Mouse (Mus musculus) gastrocnemius, adult 18-20 months (tissue): ENCODE measurements at regions not wholly inside any gene's neighbourhood (a gene's known extent, or its start where the extent isn't known, plus 50 kb on each side); places are given as distances from the start of the nearest gene placed in this dataset.

Experiments used
- DNase-seq: peaks from one replicate; pipeline ENCODE4 v3.0.0; 2021; ENCODE audit warnings: low spot score

DNA sequence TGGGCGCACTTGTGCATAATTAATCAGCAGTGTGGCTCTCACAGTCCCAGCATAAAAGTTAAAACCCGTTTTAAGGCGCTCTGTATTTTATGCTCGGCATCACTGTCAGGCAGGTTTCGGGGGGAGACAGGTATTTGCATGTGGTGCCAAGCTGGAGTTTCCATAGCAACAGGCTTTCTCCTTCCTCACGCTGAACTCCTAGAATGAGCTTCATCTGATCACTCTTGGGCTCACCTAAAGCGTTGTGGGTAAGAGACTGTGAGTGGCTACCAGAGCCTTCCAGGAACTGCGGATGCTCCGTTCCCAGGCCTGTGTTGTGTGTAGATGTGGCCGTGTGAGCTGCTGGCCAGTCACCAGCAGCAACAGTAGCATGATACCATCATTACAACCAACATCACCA is 161.5 kb downstream of the Ajap1 start:
- no peak for DNase-seq

DNA sequence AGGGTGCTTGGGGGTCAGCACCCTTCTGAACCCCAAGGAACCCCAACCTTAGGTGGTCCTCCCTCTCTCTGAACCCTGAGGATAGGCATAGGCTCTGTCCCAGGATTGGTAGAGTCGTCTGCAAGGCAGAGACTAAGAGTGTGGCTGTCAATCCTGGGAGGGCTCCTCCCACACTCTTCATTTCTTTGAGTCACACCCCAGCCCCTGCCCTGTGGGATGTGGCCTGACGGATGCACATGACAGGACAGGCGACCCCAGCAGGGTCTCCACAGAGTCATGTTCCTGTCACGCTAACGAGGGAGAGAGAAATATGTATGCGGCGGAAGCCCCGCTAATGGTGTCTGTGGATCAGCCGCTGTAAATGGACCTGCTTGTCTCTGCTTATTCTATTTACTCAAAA is 162.0 kb downstream of the Ajap1 start:
- DNase-seq, result no peak

DNA sequence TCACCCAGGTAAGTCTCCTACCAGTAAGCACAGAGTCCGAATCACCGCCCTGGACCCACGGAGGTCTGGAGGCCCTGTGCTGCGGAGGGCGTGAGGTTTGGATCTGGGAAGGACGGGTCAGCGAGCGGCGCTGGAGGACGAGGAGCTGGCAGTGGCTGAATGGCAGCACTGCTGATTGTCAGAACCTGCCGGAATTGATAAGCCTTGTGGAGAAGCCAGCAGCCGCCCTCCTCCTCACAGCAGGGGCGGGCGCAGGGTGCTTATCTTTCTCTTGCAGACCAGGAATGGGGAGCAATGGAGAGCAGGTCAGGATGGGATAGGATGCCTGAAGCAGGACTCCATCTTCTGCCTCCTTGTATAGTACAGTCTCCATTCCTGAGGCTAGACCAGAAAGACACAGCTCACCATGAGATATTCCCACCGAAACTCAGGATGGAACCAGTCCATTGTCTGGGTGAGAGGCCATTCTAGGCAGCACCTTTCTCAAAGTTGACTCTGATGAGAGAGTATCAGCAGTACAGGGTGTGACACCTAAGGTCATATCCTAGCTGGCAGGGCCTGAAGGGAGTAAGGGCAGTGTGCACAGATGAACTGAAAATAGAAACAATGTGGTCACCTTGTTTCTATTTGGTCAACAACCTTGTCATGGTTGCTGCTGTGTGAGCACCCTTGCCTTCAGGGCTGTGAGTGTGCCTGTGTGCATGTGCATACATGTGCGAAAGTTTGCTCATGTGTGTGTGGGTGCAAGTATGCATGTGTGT is 165.5 kb downstream of the Ajap1 start:
- no peak for DNase-seq

DNA sequence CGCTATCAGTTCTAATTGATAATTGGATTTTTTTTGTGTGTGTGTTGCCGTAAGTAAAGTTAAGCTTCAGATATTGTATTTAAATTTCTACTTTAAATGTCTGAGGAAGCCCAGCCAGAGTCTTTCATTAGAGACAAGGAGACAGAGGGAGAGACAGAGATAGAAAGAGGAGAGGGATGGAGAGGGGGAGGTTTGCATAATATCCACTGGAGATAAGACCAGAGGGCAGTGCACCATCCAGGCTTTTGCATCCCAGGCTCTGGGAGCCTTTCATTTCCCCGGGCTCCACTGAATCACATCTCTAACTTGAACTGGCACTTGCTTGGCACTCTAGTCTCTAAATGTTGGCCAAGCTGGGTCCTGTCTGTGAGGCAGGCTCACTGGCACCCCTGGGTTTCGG is 166.1 kb downstream of the Ajap1 start:
- no peak for DNase-seq

DNA sequence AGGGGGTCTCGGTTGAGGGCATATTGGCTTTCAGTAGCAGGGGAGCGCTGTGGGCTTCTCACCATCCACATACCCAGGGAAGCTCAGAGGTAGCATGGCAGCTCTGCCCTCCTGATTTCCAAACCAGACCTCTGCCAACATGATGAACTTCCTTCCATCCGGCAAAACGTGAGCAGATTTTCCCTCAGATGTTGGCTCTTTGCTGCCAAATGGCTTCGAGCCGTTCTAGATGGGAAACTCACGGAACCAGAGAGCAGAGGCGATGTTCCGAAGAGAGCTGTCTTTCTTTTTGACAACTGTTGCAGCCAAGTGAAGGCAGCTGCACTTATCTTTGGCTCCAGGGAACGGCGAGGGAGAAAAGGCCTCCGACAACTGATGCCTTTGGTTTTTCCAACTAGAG is 168.7 kb downstream of the Ajap1 start:
- DNase-seq, result no peak

DNA sequence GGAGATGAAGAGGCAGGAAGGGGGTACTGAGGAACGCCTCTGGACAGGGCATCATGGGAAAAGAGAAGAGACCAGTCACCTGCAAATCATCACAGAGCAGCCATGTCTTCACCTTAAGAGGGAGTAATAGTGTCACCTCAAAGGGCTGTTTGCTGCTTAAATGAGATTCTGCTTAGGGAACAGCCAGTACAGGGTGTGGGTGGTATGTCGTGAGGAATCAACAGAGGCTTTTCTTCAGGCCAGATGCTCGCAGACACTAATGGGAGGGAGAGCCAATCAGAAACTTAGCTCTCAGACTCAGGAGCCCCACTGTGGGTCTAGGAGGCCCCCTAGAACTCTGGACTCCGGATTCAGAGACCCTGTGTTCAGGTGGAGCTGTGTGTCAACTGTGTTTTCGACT is 171.0 kb downstream of the Ajap1 start:
- DNase-seq, result no peak

DNA sequence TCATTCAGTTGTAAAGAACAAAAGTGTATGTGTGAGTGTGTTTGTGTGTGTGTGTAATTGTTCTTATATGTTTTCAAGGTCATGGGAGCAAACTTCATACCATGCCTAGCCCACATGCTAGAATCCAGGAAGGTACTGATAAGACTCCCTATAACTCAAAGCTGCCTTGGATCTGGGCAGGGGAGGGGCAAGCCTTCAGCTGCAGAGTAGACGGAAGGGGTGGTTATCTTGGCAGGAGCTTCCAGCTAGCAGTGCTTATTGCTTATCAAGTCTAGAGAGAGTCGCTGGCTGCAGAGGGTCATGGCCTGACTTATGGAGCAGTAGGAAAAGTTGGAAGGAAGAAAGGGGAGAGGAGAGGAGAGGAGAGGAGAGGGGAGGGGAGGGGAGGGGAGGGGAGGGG is 172.0 kb downstream of the Ajap1 start:
- no peak for DNase-seq

DNA sequence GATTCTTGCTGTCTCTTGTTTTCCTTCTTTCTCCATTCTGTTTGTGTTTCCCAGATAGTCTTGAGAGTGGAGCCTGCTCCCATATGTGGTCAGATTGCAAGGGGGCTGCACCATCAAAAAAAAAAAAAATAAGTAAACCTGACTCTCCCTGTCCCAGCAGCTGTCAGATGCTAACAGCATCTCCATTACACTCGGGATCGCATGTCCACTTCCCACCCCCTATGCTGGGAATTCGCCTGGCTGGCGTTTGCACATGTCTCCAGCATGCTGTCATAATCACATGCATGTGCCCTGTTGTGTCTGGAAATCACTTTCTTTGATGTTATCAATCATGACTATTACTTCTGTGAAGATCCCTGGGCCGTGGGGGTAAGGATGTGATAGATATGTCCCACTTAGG is 179.1 kb downstream of the Ajap1 start:
- no peak for DNase-seq

DNA sequence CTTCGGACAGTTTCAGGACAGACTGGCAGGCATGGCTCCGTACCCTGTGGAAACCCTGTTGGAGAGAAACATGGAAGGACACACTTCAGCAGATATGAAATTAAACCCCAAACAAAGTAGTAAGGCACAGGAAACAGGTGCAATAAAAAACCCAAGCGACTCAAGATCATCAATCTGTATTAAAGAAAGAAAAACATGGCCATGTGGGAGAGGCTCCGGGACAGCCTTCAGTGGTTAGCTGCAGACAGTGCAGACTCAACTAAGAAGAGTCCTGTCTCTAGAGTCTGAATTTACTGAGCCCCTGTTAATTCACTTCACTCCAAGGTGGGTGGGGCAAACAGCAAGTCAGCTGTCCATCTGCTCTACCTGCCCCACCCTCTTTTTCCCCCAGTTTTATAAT is 179.8 kb downstream of the Ajap1 start:
- no peak for DNase-seq

DNA sequence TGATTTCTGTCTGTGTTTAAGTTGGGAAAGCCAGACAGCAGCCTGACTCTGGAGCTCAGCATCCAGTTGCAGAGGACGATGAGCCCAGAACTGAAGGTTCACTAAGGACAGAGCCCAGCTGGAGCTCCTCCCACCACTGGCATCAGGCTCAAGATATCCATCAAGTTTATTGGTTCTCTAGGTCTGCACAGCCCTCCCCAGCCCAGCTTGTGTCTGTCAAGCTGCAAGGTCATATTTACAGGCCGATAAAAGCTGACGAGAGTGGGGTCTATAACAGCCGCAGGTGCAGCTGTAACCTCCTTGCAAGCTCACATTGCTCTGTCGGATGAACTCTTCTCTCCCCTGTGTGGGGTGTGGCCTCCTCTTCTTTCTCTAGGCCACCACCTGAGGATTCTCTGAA is 184.3 kb downstream of the Ajap1 start:
- DNase-seq, result no peak

DNA sequence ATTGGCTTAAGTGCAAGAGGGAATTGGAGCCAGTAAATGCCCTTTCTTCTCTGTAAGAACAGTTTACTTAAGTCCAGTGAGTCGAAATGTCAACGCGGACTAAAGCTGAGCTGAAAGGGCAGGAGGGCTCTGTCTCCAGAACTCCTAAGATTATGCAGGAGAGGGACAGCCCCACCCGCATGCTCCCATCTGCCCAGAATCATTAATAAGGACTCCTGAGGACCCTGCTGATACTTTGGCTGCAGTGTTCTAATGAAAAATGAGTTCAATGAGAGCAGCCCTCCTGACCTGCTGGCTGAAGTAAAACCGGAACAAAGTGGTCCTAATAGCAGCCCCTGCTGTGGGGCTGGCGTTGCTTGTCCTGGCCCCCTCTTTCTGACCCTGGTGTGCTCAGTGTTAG is 187.8 kb downstream of the Ajap1 start:
- no peak for DNase-seq

DNA sequence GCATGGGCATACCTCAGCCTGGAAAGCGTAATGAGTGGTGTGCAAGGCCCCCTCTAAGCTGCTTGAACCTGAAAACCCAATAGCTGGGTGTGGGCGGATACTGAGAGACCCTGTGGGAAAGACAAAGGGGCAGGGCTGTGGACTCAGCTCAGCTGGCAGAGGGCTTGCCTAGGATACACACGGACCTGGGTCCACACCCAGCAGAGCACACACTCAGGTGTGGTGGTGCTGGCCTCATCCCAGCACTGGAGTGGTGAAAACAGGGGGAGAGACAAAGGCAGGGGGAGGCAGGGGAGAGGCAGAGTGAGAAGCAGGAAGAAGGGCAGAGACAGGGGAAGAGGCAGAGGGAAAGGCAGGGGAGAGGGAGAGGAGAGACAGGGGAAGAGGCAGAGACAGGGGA is 189.5 kb downstream of the Ajap1 start:
- no peak for DNase-seq

DNA sequence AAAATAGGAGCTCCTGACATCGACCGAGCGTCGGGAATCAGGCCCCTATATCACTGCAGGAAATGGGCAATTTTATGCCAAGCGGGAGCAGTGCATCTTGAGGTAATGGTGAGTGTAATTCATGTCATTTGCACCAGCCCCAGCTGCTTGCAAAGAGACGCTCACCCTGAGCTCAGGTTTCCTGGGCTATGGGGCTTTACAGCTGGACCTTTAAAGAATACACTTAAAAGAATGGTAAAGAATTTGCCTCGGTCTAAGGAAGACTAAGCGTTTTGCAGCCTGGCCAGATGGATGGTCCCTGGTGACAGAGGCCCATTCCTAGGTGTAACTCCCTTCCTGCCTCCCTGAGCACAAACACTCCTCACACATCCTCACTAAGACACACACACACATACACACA is 194.2 kb downstream of the Ajap1 start:
- DNase-seq, result no peak

DNA sequence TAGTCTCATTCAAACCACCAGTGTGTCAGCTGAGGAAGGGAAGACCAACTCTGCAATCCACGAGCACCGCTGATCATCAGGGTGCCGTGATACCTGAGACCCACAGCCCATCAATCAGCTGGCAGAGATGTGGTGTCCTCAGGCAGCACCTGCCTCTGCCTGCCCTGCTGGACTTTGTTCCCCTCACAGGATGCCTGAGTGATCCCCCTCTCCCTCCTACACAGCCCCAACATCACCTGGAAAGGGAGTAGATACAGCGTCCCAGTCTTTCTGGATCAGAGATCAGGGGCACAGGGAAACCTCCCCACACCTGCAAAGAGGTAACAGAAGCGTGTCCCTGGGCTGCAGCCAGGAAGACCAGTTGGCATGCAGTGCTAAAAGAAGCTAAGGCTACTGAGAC is 198.4 kb downstream of the Ajap1 start:
- DNase-seq, result no peak

DNA sequence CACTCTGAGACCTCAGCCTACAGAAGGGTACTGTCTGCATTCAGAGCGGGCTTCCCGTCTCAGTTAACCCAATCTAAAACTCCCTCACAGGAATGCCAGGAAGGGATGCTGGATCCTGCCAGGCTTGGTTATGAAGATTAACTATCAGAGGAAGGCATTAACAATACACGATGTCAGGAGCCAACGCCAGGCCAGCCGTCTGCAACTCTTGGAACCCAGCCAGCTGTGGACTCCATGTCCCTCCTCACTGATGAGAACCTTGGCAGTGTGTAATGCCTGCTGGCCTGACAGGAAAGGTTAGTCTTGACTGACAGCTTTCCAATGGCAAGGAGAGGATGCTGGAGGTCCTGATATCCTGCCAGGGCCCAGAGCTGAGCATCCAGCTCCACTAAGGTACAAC is 206.0 kb downstream of the Ajap1 start:
- no peak for DNase-seq

DNA sequence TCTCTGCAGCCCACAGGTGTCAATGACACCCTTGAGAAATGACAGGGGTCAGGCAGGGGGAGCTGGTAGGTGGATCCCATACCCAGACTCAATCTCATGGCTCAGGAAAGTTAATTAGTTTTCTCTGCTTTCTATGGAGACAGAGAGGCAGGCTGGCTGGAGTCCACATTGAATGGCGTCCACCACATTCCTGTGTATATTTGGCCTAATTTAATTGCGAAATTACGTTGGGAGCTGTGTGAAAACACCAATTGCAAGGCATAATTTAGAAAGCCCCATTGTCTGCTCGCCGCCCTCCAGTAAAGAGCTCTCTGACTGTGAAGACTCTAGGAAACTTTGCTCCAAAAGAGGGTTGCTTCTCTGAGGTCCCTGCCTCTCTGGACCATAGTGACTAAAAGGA is 211.2 kb downstream of the Ajap1 start:
- DNase-seq, result no peak

DNA sequence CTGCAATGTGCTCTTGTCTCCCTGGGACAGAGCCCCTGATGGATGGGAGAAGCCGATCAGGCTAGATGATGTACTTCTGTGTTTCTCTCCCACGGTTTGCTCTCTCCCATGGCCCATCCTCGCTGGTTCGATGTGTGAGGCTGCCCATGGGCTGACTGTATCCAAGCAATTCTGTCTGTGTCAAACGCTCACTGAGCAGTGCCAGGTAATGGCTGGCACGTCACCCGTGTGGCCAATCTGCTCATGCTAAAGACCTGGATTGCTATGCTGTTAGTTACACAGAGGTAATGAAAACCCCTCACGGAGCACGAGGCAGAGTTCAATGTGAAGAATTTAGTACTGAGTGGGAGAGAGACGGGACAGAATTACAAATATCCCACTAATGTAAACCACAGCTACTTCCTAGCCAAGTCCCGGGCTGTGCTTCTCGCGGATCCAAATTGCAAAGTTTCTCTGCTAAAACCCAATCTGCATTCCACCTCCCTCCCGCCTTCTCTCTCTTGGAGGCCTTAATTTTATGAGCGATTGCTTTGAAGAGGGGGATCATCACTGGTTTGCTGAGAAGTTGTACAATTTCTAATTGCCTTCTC is 219.3 kb downstream of the Ajap1 start:
- DNase-seq, result no peak

DNA sequence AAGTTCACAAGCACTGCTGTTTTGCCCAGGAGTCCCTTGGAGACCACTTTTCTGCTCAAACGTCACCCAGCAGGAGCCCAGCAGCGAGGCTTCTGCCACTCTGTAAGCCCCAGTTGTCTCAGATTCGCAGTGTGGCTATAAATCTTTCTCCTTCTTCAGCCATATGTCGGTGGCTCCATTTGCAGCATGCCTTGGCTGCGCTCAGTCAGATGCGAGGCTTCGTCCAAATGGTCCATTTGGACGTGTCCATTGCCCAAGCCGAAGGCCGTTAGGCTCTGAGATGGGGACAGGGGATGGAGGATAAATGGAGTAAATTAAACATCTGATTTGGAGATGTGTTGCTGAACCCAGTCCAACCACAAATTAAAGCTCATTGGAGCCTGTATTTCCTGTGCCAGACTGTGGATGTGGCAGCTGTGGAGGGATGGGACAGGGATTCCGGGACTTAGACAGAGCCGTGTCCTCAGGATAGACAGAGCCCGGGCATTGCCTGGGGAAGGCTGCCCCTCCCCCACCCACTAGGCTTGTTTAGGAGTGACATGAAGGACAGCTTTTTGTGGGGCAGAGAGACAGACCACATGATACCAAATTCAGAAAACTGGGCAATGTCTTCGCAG is 221.6 kb downstream of the Ajap1 start:
- no peak for DNase-seq

DNA sequence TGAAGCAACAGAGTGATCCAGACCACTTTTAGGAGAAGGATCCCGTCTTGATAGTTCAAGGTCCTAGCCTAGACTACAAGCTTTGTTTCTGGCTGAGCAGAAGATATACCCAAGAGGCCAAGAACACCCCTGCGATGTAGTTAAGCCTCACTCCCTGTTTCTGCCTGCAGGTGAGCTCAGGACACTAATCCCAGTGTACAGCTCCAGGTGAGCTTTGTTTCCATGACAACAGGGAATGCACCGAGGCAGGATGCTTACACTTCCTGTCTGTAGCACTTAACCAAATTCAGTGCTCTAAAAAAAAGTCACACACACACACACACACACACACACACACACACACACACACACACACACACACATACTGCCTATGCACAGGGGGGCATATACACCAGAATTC is 230.7 kb downstream of the Ajap1 start:
- no peak for DNase-seq

DNA sequence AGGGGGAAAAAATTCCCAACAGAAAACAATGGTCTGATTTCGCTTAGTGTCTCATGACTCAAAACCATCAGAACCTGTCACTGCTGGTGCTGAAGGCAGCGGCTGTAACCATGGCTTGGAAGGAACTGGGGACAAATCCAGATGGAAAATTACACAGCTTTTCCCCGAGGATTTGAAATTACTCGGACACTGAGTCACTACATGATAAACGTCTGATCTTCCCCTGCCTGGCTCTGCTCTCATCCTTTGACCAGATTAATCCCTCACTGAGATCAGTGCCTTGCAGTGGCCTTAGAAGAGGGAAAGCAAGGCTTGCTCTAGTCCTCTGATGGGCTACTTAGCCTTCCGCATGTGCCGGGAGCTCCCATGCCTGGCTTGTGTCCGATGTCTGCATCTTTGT is 231.3 kb downstream of the Ajap1 start:
- DNase-seq, result no peak

DNA sequence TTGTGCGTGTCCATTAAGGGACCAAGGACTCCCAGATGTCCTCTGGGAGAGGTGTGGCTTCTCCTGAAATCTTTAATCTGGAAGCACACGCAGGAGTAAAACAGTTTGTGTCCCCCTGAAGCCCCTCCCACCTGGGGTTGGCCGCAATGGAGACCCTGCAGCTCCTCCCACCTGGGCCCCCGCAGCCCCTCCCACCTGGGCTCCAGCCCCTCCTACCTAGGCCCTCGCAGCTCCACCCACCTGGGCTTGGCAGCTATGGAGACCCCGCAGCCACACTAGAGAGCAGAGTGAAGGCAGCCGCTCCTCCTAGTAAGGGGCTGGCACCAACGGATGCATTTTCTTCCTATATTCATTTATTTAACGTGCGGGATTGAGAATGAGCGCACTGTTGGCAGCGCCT is 245.9 kb downstream of the Ajap1 start:
- DNase-seq, result no peak

DNA sequence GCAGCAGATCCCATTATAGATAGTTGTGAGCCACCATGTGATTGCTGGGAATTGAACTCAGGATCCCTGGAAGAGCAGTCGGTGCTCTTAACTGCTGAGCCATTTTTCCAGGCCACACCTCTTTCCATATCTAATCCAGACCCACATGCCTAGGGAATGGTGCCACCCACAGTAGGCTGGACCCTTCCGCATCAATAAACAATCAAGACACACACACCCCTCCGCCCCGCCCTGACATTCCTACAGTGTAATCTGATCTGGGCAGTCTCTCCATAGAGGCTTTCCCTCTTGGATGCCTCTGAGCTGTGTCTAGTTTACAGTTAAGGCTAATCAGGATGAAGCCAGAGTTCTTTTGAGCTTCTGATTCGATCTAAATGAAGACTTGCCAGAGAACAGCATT is 248.8 kb downstream of the Ajap1 start:
- DNase-seq, result no peak

DNA sequence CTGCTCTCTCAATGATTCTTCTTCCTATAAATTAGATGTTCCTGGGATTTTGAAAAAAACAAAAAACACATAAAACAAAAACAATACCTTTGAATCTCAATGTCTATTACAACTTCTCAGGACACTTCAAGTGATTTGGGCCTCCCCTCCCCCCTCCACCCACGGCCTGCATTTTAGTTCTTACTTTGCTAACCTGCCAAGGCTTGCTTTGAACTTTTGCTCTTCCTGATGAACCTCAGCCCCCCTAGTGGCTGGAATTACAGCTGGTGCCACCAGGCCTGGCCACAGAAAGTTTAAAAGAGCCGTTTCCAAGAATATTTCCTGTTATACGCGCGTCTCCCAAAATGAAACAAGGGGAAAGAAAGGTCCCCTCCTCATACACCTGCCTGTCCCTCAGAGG is 253.4 kb downstream of the Ajap1 start:
- no peak for DNase-seq
